Mouse (Mus musculus) adrenal gland, adult 2 months (tissue): ENCODE results near the gene Fuca2. TPM values are rescaled to one million over a fixed set of nuclear protein-coding genes. Genes with fewer than 3 reads are reported as not detected.

ENCODE experiments used
- DNase-seq: peaks from one replicate; pipeline ENCODE4 v3.0.0; 2021
- polyA plus RNA-seq: library from polyadenylated mRNA; depleted of rRNA; stranded (reverse); fragments of >200 nt; gene quantifications from 2 replicates; pipeline ENCODE4 v1.2.3, GENCODE M21; 2012; rRNA removed
- total RNA-seq, 2 experiments: library from RNA; stranded (reverse); gene quantifications; 2 replicates each; pipeline ENCODE4 v1.2.3; 2021

Fuca2 gene
- total and polyA plus RNA-seq, 3 experiments: 11.7 to 22.3 (median 19.6) TPM

GRCm38 (mm10) chr10:13528155-13528554 is 28.8 kb downstream of the Fuca2 start:
- no peak for DNase-seq

GRCm38 (mm10) chr10:13534751-13535150 is 35.4 kb downstream of the Fuca2 start:
- no peak for DNase-seq

GRCm38 (mm10) chr10:13536706-13537105 is 37.4 kb downstream of the Fuca2 start:
- no peak for DNase-seq

- DNase-seq: no peak
Observed at GRCm38 (mm10) chr10:13539769-13540333, 40.5 kb downstream of the Fuca2 start.

GRCm38 (mm10) chr10:13541721-13542120 is 42.4 kb downstream of the Fuca2 start:
- no peak for DNase-seq

GRCm38 (mm10) chr10:13552646-13553497 is 53.5 kb downstream of the Fuca2 start, which contains the start of the genes Adat2 and Pex3:
TSS of gene Adat2 (plus strand) at chr10:13552894.
TSS of gene Pex3 (minus strand) at chr10:13553142.
- peak; percentile 93 for DNase-seq

GRCm38 (mm10) chr10:13553498-13553985 is 54.2 kb downstream of the Fuca2 start:
- no peak for DNase-seq

- no peak for DNase-seq
Observed at GRCm38 (mm10) chr10:13554316-13554715, 55.0 kb downstream of the Fuca2 start.

- no peak for DNase-seq
Observed at GRCm38 (mm10) chr10:13560014-13560674, 60.8 kb downstream of the Fuca2 start.

- peak; percentile 69 for DNase-seq
Observed at GRCm38 (mm10) chr10:13564364-13565079, 65.2 kb downstream of the Fuca2 start.

GRCm38 (mm10) chr10:13565080-13565448 is 65.7 kb downstream of the Fuca2 start:
- DNase-seq: no peak

GRCm38 (mm10) chr10:13566393-13566792 is 67.1 kb downstream of the Fuca2 start:
- DNase-seq: no peak

Other genes with a start within 250 kb of the Fuca2 start
- 10 to 100 TPM; 26.8 to 27.2 TPM for gene Phactr2, start 25.1 kb upstream of the Fuca2 start, total RNA-seq
- gene Phactr2, start 25.1 kb upstream of the Fuca2 start, polyA plus RNA-seq: 6.4 and 8.0 TPM in 2 replicates
- gene Adat2, start 53.4 kb downstream of the Fuca2 start, total RNA-seq: 1 to 10 TPM; 3.2 to 4.8 TPM
- 1.4 and 1.6 TPM in 2 replicates for gene Adat2, start 53.4 kb downstream of the Fuca2 start, polyA plus RNA-seq
- 10 to 100 TPM; 32.2 to 44.4 TPM for gene Pex3, start 53.6 kb downstream of the Fuca2 start, total RNA-seq
- 7.3 and 9.2 TPM in 2 replicates for gene Pex3, start 53.6 kb downstream of the Fuca2 start, polyA plus RNA-seq